In the genomic region with DNA sequence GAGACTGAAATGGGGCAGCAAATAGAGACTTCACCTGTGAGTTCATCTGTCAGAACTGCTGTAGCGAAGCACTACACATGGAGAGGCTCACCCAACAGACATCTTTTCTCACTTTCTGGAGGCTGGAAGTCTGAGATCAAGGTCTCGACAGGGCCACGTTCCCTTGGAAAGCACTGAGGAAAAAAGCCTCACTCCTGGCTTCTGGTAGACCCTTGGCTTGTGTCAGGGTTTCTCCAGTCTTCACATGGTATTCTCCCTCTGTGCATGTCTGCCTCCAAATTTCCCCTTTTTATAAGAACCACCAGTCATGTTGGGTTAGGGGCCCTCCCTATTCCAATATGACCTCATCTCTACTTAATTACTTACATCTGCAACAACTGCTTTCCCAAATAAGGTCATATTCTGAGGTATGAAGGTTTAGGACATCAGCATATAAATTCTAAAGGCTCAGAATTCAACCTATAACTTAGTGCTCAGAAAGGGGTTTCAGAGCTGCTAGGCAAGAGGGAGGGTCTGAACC, we compare ENCODE assay signal across 24 mouse cellular contexts.
A peak's percentile ranks its signal among the peaks of the same experiment; 100 is the strongest.
DNase-seq lines count a peak whose midpoint lies in the region; ATAC-seq and TF ChIP-seq lines count a peak whose summit lies in the region.
"Had no signal": no experiment of that assay in that cellular context is flagged by ENCODE, and none has a peak within 500 bp of the region (broad histone marks: within the 10 kb centered on the region; RNA-seq: fewer than 3 reads in every experiment).

No protein-coding gene starts in this region.

- TF ChIP-seq EP300 in heart, adult 2 months (IDR thresholded peaks at IDR 0.05; ENCODE audit: insufficient read depth, low read depth, low read length), result no peak

- no peaks in the 10 kb centered on the region for H3K9me3 ChIP-seq in forebrain, embryonic 10.5 days
- H3K9me3 ChIP-seq in forebrain, embryonic 13.5 days (replicated peaks), result no peaks in the 10 kb centered on the region
- H3K9me3 ChIP-seq in heart, embryonic 14.5 days (ENCODE audit: control insufficient read depth, low read length), result 0 out of 2 replicates have a peak, but pooled peaks cover 2% of the 10 kb centered on the region
- H3K9me3 ChIP-seq in embryonic facial prominence, embryonic 10.5 days, result no peaks in the 10 kb centered on the region
- no peaks in the 10 kb centered on the region for H3K9me3 ChIP-seq in limb, embryonic 15.5 days
- H3K9me3 ChIP-seq in midbrain, embryonic 11.5 days (ENCODE audit: control insufficient read depth, low read length), result no peaks in the 10 kb centered on the region
- H3K9me3 ChIP-seq: G1E; hindbrain, embryonic 12.5 days; liver, embryonic 15.5 days; lung, embryonic 15.5 days had no signal

- intact Hi-C loops in heart, adult 2 months (cut with DNase I), result no loop called here

- H3K27me3 ChIP-seq in forebrain, embryonic 10.5 days (ENCODE audit: poor library complexity, severe bottlenecking), result no peaks in the 10 kb centered on the region
- no peaks in the 10 kb centered on the region for H3K27me3 ChIP-seq in forebrain, embryonic 13.5 days
- no peaks in the 10 kb centered on the region for H3K27me3 ChIP-seq in heart, embryonic 14.5 days (ENCODE audit: control insufficient read depth, insufficient read depth, low read length)
- no peaks in the 10 kb centered on the region for H3K27me3 ChIP-seq in heart, adult 2 months (ENCODE audit: control insufficient read depth, insufficient read depth, low read length)
- H3K27me3 ChIP-seq in embryonic facial prominence, embryonic 10.5 days (replicated peaks; ENCODE audit: low read depth, poor library complexity, severe bottlenecking), result no peaks in the 10 kb centered on the region
- H3K27me3 ChIP-seq in limb, embryonic 15.5 days, result no peaks in the 10 kb centered on the region
- H3K27me3 ChIP-seq in midbrain, embryonic 11.5 days (ENCODE audit: control insufficient read depth, insufficient read depth, low read length), result no peaks in the 10 kb centered on the region
- H3K27me3 ChIP-seq: hindbrain, embryonic 12.5 days; liver, embryonic 15.5 days; lung, embryonic 15.5 days had no signal

- no peak overlapping the region for H3K4me2 ChIP-seq in forebrain, embryonic 13.5 days
- H3K4me2 ChIP-seq in heart, embryonic 14.5 days (ENCODE audit: low read length), result no peak overlapping the region
- H3K4me2 ChIP-seq in limb, embryonic 15.5 days, result no peak overlapping the region
- no peak overlapping the region for H3K4me2 ChIP-seq in midbrain, embryonic 11.5 days
- H3K4me2 ChIP-seq: hindbrain, embryonic 12.5 days; liver, embryonic 15.5 days; lung, embryonic 15.5 days had no signal

- no peak overlapping the region for H3K4me3 ChIP-seq in forebrain, embryonic 10.5 days
- no peak overlapping the region for H3K4me3 ChIP-seq in forebrain, embryonic 13.5 days
- no peak overlapping the region for H3K4me3 ChIP-seq in heart, embryonic 14.5 days (ENCODE audit: control insufficient read depth in 1 of 2, insufficient read depth in 1 of 2, low read depth in 1 of 2, low read length in 2 of 2)
- no peak overlapping the region for H3K4me3 ChIP-seq in heart, adult 2 months
- H3K4me3 ChIP-seq in embryonic facial prominence, embryonic 10.5 days, result no peak overlapping the region
- H3K4me3 ChIP-seq in limb, embryonic 15.5 days, result no peak overlapping the region
- H3K4me3 ChIP-seq in midbrain, embryonic 11.5 days (ENCODE audit: low read depth, low read length), result no peak overlapping the region
- H3K4me3 ChIP-seq: hindbrain, embryonic 12.5 days; liver, embryonic 15.5 days; lung, embryonic 15.5 days had no signal

- TF ChIP-seq CTCF in heart, adult 2 months (IDR thresholded peaks at IDR 0.05), result no peak

- no peaks in the 10 kb centered on the region for H3K79me2 ChIP-seq in heart, adult 2 months (replicated peaks; ENCODE audit: control insufficient read depth, insufficient read depth, low read length)

- H3K27ac ChIP-seq in forebrain, embryonic 10.5 days, result 0 out of 2 replicates have a peak overlapping the region, but pooled peaks have one; percentile 30
- H3K27ac ChIP-seq in forebrain, embryonic 13.5 days, result no peak overlapping the region
- peak overlapping the region; percentile 6 to 52; a peak in 1 of 4 replicates for H3K27ac ChIP-seq in heart, embryonic 14.5 days (replicated peaks in 1 of 2; ENCODE audit: control insufficient read depth in 1 of 2, insufficient read depth in 1 of 2, low read depth in 2 of 2, low read length in 2 of 2)
- no peak overlapping the region for H3K27ac ChIP-seq in heart, adult 2 months
- peak overlapping the region; percentile 67 for H3K27ac ChIP-seq in embryonic facial prominence, embryonic 10.5 days (replicated peaks)
- H3K27ac ChIP-seq in limb, embryonic 15.5 days, result peak overlapping the region; percentile 67
- no peak overlapping the region for H3K27ac ChIP-seq in midbrain, embryonic 11.5 days (ENCODE audit: low read depth, low read length)
- H3K27ac ChIP-seq: hindbrain, embryonic 12.5 days; liver, embryonic 15.5 days; lung, embryonic 15.5 days had no signal

- H3K4me1 ChIP-seq in forebrain, embryonic 10.5 days, result no peaks in the 10 kb centered on the region
- H3K4me1 ChIP-seq in forebrain, embryonic 13.5 days, result no peaks in the 10 kb centered on the region
- peaks cover 9% of the 10 kb centered on the region in 2 experiments for H3K4me1 ChIP-seq in heart, embryonic 14.5 days (ENCODE audit: control insufficient read depth in 2 of 2, insufficient read depth in 2 of 2, low read length in 2 of 2)
- no peaks in the 10 kb centered on the region for H3K4me1 ChIP-seq in heart, adult 2 months (ENCODE audit: control insufficient read depth, insufficient read depth, low read length)
- peaks cover 12% of the 10 kb centered on the region for H3K4me1 ChIP-seq in embryonic facial prominence, embryonic 10.5 days
- 0 out of 2 replicates have a peak, but pooled peaks cover 2% of the 10 kb centered on the region for H3K4me1 ChIP-seq in limb, embryonic 15.5 days
- no peaks in the 10 kb centered on the region for H3K4me1 ChIP-seq in midbrain, embryonic 11.5 days (ENCODE audit: control insufficient read depth, insufficient read depth, low read length)
- H3K4me1 ChIP-seq: hindbrain, embryonic 12.5 days; liver, embryonic 15.5 days; lung, embryonic 15.5 days had no signal

- no peak for TF ChIP-seq POLR2A in heart, adult 2 months (IDR thresholded peaks at IDR 0.05; ENCODE audit: insufficient read depth, low read depth, low read length)

- no peak for ATAC-seq in forebrain, embryonic 13.5 days
- no peak for ATAC-seq in heart, embryonic 14.5 days (ENCODE audit: insufficient number of reproducible peaks, insufficient read depth, low FRiP score, low read depth)
- ATAC-seq in limb, embryonic 15.5 days (ENCODE audit: insufficient number of reproducible peaks, low FRiP score, low TSS enrichment, low read depth), result no peak
- ATAC-seq in midbrain, embryonic 11.5 days (ENCODE audit: low FRiP score), result no peak
- ATAC-seq: activated CD4-positive, CD25-positive, alpha-beta regulatory T cell, adult 4 months; intestine, postnatal 0 days; midbrain, embryonic 16.5 days had no signal

- WGBS in forebrain, embryonic 10.5 days, result 85% methylated on average over 3 of the region's 3 CpGs
- 92% methylated on average over 3 of the region's 3 CpGs for WGBS in forebrain, embryonic 13.5 days
- 91% methylated on average over 3 of the region's 3 CpGs for WGBS in heart, embryonic 14.5 days
- WGBS in heart, adult 2 months, result 75% methylated on average over 3 of the region's 3 CpGs
- WGBS in embryonic facial prominence, embryonic 10.5 days, result 86% methylated on average over 3 of the region's 3 CpGs
- 64% methylated on average over 3 of the region's 3 CpGs for WGBS in limb, embryonic 15.5 days
- WGBS in midbrain, embryonic 11.5 days, result 76% methylated on average over 3 of the region's 3 CpGs

- H3K36me3 ChIP-seq in forebrain, embryonic 10.5 days (replicated peaks), result no peaks in the 10 kb centered on the region
- no peaks in the 10 kb centered on the region for H3K36me3 ChIP-seq in forebrain, embryonic 13.5 days (ENCODE audit: poor library complexity, severe bottlenecking)
- H3K36me3 ChIP-seq in heart, embryonic 14.5 days (ENCODE audit: control insufficient read depth, insufficient read depth, low read length), result no peaks in the 10 kb centered on the region
- H3K36me3 ChIP-seq in heart, adult 2 months (ENCODE audit: control insufficient read depth, insufficient read depth, low read length), result no peaks in the 10 kb centered on the region
- no peaks in the 10 kb centered on the region for H3K36me3 ChIP-seq in embryonic facial prominence, embryonic 10.5 days (replicated peaks)
- no peaks in the 10 kb centered on the region for H3K36me3 ChIP-seq in limb, embryonic 15.5 days
- H3K36me3 ChIP-seq in midbrain, embryonic 11.5 days (ENCODE audit: control insufficient read depth, insufficient read depth, low read length), result no peaks in the 10 kb centered on the region
- H3K36me3 ChIP-seq: G1E; hindbrain, embryonic 12.5 days; liver, embryonic 15.5 days; lung, embryonic 15.5 days had no signal

- H3K9ac ChIP-seq in forebrain, embryonic 13.5 days, result no peak overlapping the region
- no peak overlapping the region for H3K9ac ChIP-seq in heart, embryonic 14.5 days (ENCODE audit: low read length)
- H3K9ac ChIP-seq in heart, adult 2 months (ENCODE audit: low read depth, low read length), result no peak overlapping the region
- H3K9ac ChIP-seq in limb, embryonic 15.5 days, result no peak overlapping the region
- no peak overlapping the region for H3K9ac ChIP-seq in midbrain, embryonic 11.5 days (ENCODE audit: low read length)
- H3K9ac ChIP-seq: hindbrain, embryonic 12.5 days; liver, embryonic 15.5 days; lung, embryonic 15.5 days had no signal

- no peak for DNase-seq in forebrain, embryonic 10.5 days (ENCODE audit: extremely low spot score, low spot score)
- DNase-seq in heart, adult 2 months, result no peak
- no peak for DNase-seq in embryonic facial prominence, embryonic 10.5 days (ENCODE audit: low spot score)
- no peak for DNase-seq in testis, postnatal 14 days (ENCODE audit: low spot score)
- no peak for DNase-seq in midbrain, embryonic 11.5 days (ENCODE audit: low spot score, missing footprints)
- DNase-seq: adrenal gland, adult 8-10 months; cerebellum, adult 2 months; cerebellum, postnatal 25 days; kidney, postnatal 36 days; liver; lung, postnatal 36 days; right cerebral cortex, adult 18-20 months; right cerebral cortex, postnatal 4 days; thymus, adult 2 months had no signal

Comparison
In these comparisons a context has a peak if more than half of its experiments do, and no peak if none do; other contexts are left out.
1. H3K27ac ChIP-seq: peak in forebrain, embryonic 10.5 days (single experiment), heart, embryonic 14.5 days (2 of 2), embryonic facial prominence, embryonic 10.5 days (single experiment) and limb, embryonic 15.5 days (single experiment); none in forebrain, embryonic 13.5 days (single experiment), heart, adult 2 months (single experiment) and midbrain, embryonic 11.5 days (single experiment).